Mouse (Mus musculus) MEL-GATA-1-ER (cell line): ENCODE measurements around the gene Zbtb41.

Experiments used
- DNase-seq: peaks from one replicate; pipeline ENCODE4 v3.0.0-alpha.2; 2012; ENCODE audit warnings: low read depth; ENCODE audit errors: extremely low read depth

The Zbtb41 gene

DNA sequence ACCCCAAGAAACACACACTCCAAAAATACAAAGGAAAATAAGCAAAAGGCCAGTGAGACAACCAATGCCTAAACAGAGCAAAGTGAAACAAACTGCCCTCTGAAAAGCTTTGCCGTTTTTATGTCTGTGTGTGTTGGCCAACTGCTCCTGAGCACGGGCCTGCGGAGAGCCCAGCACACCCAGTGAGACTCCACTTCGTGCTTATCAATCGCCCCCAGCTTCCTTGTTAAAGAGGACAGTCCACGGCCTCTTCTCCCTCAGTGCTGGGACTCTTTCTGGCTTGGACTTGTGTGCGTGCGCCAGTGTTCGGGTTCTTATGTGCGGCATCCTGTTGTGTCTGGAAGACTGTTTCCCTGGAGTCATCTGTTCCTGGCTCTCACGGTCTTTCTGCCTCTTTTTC, 43.8 kb downstream of the Zbtb41 start:
- DNase-seq = peak; percentile 63

DNA sequence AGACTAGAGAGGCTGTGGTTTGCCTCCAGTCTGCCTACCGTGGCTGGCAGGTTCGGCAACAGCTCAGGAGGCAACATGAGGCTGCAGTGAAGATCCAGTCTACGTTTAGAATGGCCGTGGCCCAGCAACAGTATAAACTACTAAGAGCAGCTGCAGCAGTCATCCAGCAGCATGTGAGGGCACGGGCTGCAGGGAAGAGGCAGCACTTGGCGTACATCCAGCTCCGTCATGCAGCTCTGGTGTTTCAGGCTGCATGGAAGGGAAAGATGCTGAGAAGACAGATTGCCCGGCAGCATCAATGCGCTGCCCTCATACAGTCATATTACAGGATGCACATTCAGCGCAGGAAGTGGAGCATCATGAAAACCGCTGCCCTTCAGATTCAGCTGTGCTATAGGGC, 56.8 kb downstream of the Zbtb41 start:
- no peak for DNase-seq

DNA sequence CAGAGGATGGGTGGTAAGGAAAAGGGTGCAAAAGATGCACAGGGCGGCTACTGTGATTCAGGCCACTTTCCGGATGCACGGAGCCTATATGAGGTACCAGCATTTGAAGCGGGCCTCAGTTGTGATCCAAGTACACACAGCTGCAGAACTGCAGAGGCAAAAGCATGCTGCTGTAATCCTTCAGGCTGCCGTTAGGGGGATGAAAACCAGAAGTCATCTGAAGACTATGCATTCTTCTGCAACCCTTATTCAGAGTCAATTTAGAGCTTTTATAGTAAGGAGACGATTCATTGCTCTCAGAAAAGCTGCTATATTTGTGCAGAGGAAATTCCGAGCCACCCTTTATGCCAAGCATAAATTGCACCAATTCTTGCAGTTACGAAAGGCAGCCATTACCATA, 58.2 kb downstream of the Zbtb41 start:
- no peak for DNase-seq

DNA sequence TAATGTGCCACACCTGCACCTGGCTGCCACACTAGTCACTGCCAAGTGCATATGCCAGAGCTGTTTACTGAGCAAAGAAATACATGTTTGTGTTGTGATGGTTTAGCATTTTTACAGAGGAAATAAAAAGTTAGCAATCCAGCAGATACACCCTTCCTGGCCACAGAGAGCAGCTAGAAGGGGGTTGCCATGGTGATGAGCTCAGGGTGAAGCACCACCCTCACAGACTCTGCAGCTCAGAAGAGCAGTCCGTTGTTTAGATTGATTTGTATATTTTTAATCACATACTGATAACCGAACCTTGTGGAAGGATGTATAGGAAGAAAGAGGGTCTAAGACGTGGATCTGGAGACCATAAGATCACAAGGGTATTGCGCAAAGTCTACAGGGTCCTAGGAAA, 59.1 kb downstream of the Zbtb41 start:
- DNase-seq = no peak

DNA sequence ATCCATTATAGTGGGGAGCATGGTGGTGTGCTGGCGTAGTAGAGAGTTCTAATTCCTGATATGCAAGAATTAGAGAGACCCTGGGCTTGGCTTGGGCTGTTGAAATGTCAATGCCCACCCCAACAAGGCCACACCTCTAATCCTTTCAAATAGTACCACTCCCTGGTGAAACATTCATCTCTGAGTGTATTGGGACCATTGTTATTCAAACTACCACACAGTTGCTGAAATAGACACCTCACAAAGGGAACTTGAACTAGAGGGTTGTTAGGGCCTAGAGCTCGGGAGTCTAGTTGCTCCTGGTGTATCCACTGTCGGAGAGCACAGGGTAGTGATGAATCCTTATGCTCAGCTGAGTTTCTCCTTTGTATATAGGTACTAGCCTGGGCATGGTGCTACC, 72.5 kb downstream of the Zbtb41 start:
- no peak for DNase-seq

DNA sequence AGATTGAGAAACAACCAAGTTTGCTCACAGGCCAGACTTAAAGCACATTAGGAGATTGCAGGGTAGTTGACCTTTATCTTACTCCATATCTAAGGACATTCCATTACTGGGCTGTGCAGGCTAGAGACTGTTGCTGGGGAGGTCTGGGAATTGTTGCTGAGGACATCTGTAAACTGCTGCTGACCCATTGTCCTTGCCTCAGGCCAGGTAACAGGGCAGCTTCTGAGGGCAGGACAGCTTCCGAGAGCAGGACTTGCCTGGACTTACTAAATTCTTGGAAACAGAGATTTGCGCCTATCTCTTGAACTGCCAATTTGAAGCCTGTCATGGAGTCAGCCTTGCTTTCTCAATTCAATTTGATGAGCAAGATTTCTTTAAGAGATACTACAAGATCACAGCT, 73.3 kb downstream of the Zbtb41 start:
- no peak for DNase-seq

DNA sequence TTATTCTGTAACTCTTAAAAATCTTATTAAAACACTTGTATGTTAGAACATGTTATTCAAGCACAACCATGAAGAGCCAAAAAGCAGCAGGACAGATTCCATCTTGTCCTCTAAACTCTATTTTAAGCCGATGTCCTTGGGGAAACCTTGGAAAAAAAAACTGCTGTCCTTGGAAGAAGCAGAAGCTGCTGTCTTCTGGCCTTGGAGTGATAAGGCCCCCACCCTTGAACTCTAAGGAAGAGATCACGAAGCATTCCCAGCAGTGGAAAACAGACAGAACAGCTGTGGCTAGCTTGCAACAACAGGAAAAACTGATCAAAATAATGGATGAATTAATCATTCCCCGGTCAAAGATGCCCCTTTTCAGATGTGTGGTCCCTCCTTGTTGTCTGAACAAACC, 74.1 kb downstream of the Zbtb41 start:
- no peak for DNase-seq

DNA sequence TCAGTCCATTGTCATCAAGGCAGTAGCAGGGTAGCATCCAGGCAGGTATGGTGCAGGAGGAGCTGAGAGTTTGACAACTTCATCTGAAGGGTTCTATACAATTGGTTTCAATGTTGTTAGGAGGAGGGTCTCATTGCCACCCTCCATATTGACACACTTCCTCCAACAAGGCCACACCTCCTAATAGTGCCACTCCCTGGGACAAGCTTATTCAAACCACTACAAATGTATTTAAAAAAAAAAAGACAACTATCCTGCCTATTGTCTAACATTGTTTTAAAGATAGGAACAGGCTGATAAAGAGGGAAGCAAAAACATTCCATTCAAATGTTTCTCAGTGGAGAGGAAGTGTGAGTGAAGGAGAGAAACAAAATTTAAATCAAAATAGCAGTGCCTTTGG, 77.7 kb downstream of the Zbtb41 start:
- DNase-seq = no peak

DNA sequence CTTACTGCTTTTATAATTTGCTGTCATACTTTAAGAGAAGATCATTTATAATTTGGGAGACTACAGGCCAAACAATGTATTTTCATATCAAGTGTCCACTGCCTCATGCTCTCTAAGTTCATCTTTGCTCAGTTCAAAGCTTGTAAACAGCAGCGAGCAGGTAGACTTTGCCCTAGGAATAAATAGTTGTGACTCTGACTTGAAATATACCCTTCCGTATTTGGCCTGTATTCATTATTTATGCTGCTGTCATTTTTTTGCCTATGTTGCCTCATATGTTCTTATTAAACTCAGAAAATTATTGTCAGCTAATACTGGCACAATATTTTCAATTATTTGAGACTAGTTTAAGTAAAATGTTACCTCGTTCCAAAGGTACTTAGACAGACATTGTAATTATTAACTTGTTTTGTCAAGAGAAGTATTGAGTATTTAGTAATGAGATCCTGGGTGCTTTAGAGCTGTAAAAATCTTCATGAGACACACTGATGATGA, 79.2 kb downstream of the Zbtb41 start, which contains the start of gene F13b:
Gene F13b, plus strand, starts transcription at position 445 of the 495 bp plus-strand sequence.
- no peak for DNase-seq
